Mouse (Mus musculus) left cerebral cortex, postnatal 25 days (tissue): ENCODE measurements around the gene Zfp983. TPM values are rescaled to one million over a fixed set of nuclear protein-coding genes. Genes with fewer than 3 reads are reported as not detected.
"Not testable (repeated sequence)": the region's sequence is repeated elsewhere in the genome, so short reads cannot be mapped to it uniquely, and the experiment has no call there.

ENCODE experiments used
- DNase-seq, 2 experiments: peaks; one replicate each; pipeline ENCODE4 v3.0.0; 2022; ENCODE audit warnings: low spot score in 2 of 2, mixed read lengths in 1 of 2
- intact Hi-C: fragments of 180-260 bp; cut with DNase I; formaldehyde crosslinking; loops from one replicate; pipeline ENCODE4 v1.15.1; 2025
- total RNA-seq, 2 experiments: library from RNA; stranded (reverse); gene quantifications; 2 replicates each; pipeline ENCODE4 v1.2.3; 2021

Gene Zfp983
- total RNA-seq = 10 to 100 TPM; 10.9 to 13.8 TPM

GRCm38 (mm10) chr17:21650364-21650907 lies at the start of gene Zfp983:
Gene Zfp983, plus strand, starts transcription at chr17:21650624.
- DNase-seq = peak; percentile 62 to 82
- intact Hi-C loops = not testable (repeated sequence)

DNA sequence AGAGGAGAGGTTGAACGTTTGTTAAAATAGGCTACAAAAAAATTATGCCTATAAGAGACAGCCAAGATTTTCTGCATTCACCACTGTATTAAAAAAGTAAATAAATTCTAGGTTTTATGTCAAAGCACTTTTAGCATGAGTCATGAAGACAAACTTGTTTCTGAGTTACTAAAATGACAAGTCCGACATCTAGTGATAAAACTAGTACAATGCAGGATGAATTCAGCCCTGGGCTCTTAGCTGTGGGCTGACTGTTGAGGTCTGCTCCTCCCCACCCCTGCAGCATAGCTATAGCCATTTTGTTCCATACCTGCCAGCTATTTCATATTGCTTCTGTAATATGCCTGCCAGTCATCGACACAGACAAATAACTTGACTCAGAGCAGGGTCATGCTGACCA lies 34.1 kb upstream of the Zfp983 start:
- no peak for DNase-seq
- intact Hi-C loops = no loop called here

- intact Hi-C loops = no loop called here
Observed at GRCm38 (mm10) chr17:21617352-21617751, 33.1 kb upstream of the Zfp983 start.

GRCm38 (mm10) chr17:21623647-21624046 lies 26.8 kb upstream of the Zfp983 start:
- no peak for DNase-seq
- intact Hi-C loops = no loop called here

More at GRCm38 (mm10) chr17:21617352-21617751, 33.1 kb upstream of the Zfp983 start:
- DNase-seq = no peak

- intact Hi-C loops, DNase-seq: not testable (repeated sequence)
Observed at GRCm38 (mm10) chr17:21635758-21636157, 14.7 kb upstream of the Zfp983 start.

- intact Hi-C loops = loop anchor here (1.0 kb wide), 1 partner anchor 31 kb away; no protein-coding TSS in a partner anchor
- DNase-seq = no peak
Observed at GRCm38 (mm10) chr17:21648791-21649190, 1.6 kb upstream of the Zfp983 start.

GRCm38 (mm10) chr17:21649936-21650335 lies 488 bp upstream of the Zfp983 start:
- DNase-seq = peak; percentile 2 to 11
- intact Hi-C loops = no loop called here

DNA sequence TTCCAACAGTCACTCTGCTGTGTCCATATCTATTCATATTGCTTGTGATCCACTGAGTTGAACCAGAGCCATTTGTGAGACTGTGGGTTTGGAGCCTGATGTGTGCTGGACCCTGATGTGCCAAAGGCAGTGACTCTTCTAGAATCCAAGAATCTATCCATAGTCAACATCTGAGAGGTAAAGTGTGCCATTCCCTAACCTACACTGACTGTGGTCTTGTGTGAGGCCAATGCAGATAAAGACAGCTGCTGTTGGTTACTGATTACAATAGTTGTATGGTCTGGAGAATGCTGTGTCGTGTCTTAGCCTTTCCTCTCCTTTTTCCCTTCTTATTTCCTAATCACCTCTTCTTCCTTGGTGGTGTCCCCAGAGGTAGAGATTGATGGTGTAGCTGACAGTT lies 28.4 kb downstream of the Zfp983 start:
- intact Hi-C loops = loop anchor here (1.0 kb wide), 1 partner anchor 31 kb away; no protein-coding TSS in a partner anchor
- not testable (repeated sequence) for DNase-seq

GRCm38 (mm10) chr17:21679273-21680018 lies 29.0 kb downstream of the Zfp983 start:
- intact Hi-C loops = loop anchor here (1.0 kb wide), 1 partner anchor 31 kb away; no protein-coding TSS in a partner anchor
- peak; percentile 72 to 91 for DNase-seq

DNA sequence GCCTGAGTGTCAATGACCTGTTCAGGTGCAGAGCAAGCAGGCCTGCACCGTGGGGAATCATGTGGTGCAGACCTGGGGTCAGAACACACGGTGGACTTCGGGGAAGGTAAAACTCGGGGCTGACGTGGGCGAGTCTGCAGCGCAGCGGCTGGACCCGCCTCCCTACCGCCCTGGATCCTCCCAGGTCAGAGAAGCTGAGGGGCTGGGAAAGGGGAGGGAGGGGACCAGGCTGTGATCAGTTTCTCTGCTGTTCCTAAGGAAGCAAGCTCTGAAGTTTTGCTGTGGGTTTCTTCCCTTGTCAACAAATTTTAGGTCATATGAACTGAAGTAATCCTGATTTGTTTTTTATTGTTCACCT lies 29.6 kb downstream of the Zfp983 start:
- DNase-seq, intact Hi-C loops: not testable (repeated sequence)

DNA sequence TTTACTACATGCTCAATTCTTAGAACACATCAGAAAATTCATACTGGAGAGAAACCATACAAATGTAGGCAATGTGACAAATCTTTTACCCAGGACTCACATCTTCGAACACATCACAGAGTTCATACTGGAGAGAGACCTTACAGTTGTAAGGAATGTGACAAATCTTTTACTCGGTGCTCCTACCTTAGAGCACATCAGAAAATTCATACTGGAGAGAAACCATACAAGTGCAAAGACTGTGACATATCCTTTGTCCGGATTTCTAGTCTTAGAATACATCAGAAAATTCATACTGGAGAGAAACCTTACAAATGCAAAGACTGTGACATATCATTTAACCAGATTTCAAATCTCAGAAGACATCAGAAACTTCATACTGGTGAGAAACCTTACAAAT lies 41.1 kb downstream of the Zfp983 start, which contains the start of gene Gm10226:
Gm10226 (plus strand) TSS at position 301 of the 400 bp plus-strand sequence.
- intact Hi-C loops = no loop called here
- no peak for DNase-seq

GRCm38 (mm10) chr17:21693342-21693741 lies 42.9 kb downstream of the Zfp983 start:
- intact Hi-C loops = no loop called here
- no peak for DNase-seq

- DNase-seq = no peak
- intact Hi-C loops = no loop called here
Observed at GRCm38 (mm10) chr17:21696073-21696472, 45.6 kb downstream of the Zfp983 start.

DNA sequence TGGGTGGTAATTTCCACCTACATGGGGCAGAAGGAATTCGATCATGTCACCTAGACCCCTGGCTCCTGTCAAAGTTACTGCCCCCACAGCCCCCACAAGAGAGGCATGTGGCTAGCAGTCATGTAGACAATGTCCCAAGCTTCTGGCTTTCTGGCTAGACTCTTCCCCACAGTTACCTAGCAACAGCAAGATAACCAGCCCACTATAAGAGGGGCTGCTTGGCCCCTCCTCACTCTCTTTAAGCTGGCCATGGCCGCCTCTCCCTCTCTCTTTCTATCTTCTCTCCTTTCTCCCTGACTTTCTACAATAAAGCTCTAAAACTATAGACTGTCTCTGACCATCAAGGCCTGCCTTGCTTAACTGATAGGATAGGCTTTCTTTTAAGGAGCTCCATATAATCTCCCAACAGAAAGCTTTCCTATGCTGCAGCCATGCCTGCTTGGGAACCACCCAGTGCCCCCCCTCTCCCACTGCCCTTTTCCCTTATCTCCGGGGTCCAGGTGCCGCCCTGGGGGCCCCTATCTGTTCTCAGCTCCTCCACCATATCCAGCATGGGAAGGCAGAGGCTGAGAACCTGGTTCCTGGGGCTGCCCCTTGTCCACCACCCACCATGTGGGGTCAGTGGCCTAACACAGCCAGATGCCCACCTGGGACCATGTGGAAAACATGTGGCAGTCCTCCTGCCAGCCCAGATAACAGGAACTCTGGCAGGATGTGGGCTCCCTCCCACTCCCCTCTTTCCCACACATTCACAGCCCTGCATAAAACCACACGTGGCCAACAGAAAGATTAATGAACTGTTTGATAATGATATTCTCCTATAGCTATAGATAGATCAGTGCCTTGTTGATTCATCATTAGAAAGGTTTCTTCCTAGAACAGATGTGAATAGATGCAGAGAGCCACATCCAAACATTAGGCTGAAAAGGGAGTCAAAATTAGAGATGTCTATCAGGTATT lies 52.1 kb downstream of the Zfp983 start:
- intact Hi-C loops = no loop called here
- no peak for DNase-seq

- intact Hi-C loops = no loop called here
- no peak for DNase-seq
Observed at GRCm38 (mm10) chr17:21703414-21703813, 53.0 kb downstream of the Zfp983 start.

- intact Hi-C loops = loop anchor here (2.0 kb wide), 1 partner anchor 25 kb away; no protein-coding TSS in a partner anchor
- DNase-seq = peak; percentile 78 to 92
Observed at GRCm38 (mm10) chr17:21707343-21707996, 57.0 kb downstream of the Zfp983 start, which contains the start of gene Zfp760. Gene Zfp760, plus strand, starts transcription at chr17:21707741.

DNA sequence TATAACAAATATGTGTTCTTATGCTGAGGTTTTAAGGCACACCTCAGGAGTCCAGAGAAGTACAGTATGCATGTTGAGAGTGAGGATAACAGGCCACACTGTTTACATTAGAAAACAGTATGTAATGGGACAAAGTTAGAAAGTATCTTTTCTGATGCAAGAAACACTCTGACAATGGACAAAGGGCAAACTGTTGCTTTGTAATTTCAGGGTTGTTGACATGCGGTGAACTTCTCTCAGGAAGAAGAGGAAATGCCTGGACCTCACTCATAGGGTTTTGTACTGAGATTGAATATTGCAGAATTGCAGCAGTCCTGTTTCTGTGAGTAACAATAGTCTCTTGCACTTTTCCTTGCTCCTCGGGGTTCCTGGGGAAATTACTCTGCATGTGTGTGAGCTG lies 58.0 kb downstream of the Zfp983 start:
- DNase-seq = no peak
- intact Hi-C loops = no loop called here
